Mouse (Mus musculus): Measurements from ENCODE around the gene Vmn2r-ps159.
"Not testable (repeated sequence)": the region's sequence is repeated elsewhere in the genome, so short reads cannot be mapped to it uniquely, and the experiment has no call there.

Vmn2r-ps159 gene

GRCm38 (mm10) chr4:156330803-156331202 lies at the start of gene Vmn2r-ps159:
TSS of gene Vmn2r-ps159 (plus strand) at chr4:156331103.
- DNase-seq (ENCODE audit: extremely low read depth, low read depth, low spot score): not testable (repeated sequence)

DNA sequence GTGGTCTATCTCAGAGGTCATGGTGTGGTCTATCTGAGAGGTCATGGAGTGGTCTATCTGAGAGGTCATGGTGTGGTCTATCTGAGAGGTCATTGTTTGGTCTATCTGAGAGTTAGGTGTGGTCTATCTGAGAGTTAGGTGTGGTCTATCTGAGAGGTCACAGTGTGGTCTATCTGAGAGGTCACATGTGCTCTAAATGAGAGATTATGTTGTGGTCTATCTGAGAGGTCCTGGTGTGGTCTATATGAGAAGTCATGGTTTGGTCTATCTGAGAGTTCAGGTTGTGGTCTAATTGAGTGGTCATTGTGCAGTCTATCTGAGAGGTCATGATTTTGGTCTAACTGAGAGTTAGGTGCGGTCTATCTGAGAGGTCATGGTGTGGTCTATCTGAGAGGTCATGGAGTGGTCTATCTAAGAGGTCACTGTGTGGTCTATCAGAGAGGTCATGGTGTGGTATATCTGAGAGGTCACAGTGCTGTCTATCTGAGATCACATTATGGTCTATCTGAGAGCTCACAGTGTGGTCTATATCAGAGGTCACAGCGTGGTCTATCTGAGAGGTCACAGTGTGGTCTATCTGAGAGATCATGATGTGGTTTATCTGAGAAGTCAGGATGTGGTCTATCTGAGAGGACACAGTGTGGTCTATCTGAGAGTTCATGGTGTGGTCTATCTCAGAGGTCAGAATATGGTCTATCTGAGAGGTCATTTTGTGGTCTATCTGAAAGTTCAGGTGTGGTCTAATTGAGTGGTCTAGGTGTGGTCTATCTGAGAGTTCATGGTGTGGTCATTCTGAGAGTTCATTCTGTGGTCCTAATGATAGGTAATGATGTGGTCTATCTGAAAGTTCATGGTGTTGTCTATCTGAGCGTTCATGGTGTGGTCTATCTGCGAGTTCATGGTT lies 10.9 kb downstream of the Vmn2r-ps159 start:
- not testable (repeated sequence) for DNase-seq (ENCODE audit: extremely low read depth, low read depth, low spot score)

- peak; percentile 25 for DNase-seq (ENCODE audit: extremely low read depth, low read depth, low spot score)
Measured at GRCm38 (mm10) chr4:156342569-156343325, 11.8 kb downstream of the Vmn2r-ps159 start.

DNA sequence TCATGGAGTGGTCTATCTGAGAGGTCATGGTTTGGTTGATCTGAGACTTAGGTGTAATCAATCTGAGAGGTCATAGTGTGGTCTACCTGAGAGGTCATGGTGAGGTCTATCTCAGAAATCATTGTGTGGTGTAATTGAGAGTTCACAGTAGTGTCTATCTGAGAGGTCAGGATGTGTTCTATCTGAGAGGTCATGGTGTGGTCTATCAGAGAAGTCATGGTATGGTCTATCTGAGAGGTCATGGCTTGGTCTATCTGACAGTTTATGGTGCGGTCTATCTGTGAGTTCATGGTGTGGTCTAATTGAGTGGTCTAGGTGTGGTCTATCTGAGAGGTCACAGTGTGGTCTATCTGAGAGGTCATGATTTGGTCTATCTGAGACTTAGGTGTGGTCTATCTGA lies 12.4 kb downstream of the Vmn2r-ps159 start:
- no peak for DNase-seq (ENCODE audit: extremely low read depth, low read depth, low spot score)

DNA sequence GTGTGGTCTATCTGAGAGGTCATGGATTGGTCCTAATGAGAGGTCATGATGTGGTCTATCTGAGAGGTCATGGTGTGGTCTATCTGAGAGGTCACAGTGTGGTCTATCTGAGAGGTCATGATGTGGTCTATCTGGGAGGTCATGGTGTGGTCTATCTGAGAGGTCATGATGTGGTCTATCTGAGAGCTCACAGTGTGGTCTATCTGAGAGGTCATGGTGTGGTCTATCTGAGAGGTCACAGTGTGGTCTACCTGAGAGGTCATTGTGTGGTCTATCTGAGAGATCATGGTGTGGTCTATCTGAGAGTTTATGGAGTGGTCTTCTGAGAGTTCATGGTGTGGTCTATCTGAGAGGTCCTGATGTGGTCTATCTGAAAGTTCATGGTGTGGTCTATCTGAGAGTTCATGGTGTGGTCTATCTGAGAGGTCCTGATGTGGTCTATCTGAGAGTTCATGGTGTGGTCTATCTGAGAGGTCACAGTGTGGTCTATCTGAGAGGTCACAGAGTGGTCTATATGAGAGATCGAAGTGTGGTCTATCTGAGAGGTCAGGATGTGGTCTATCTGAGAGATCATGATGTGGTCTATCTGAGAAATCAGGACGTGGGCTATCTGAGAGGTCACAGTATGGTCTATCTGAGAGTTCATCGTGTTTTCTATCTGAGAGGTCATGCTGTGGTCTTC lies 26.0 kb downstream of the Vmn2r-ps159 start:
- not testable (repeated sequence) for DNase-seq (ENCODE audit: extremely low read depth, low read depth, low spot score)
